Mouse (Mus musculus) embryonic facial prominence, embryonic 12.5 days (tissue): ENCODE results near the gene Tjp2. TPM values are rescaled to one million over a fixed set of nuclear protein-coding genes. Genes with fewer than 3 reads are reported as not detected.
A peak's percentile ranks its signal among the peaks of the same experiment; 100 is the strongest.

Experiments
- ATAC-seq: fragments of 200-750 bp; cut with Nextera tagmentation; 2 replicates; pipeline ENCODE4 v1.8.0; 2017; ENCODE audit not compliant: insufficient number of reproducible peaks, insufficient read depth, low FRiP score, low TSS enrichment
- H3K27ac ChIP-seq: fragments of 300-500 bp; sonication (generic); 2 replicates; pipeline ENCODE4 v1.5.1; 2016; ENCODE audit warnings: mild to moderate bottlenecking
- H3K27me3 ChIP-seq: fragments of 300-500 bp; sonication (generic); 2 replicates; pipeline ENCODE4 v1.6.1; 2016; ENCODE audit warnings: mild to moderate bottlenecking, moderate library complexity
- H3K36me3 ChIP-seq: fragments of 300-500 bp; sonication (generic); 2 replicates; pipeline ENCODE4 v1.6.1; 2016; ENCODE audit warnings: mild to moderate bottlenecking
- H3K4me1 ChIP-seq: fragments of 300-500 bp; sonication (generic); 2 replicates; pipeline ENCODE4 v1.6.1; 2016
- H3K4me2 ChIP-seq: fragments of 300-500 bp; sonication (generic); replicated peaks from 2 replicates; pipeline ENCODE4 v1.6.1; 2016; ENCODE audit warnings: mild to moderate bottlenecking, moderate library complexity
- H3K4me3 ChIP-seq: fragments of 300-500 bp; sonication (generic); 2 replicates; pipeline ENCODE4 v1.5.1; 2016; ENCODE audit warnings: mild to moderate bottlenecking
- H3K9ac ChIP-seq: fragments of 300-500 bp; sonication (generic); 2 replicates; pipeline ENCODE4 v1.6.1; 2016; ENCODE audit warnings: mild to moderate bottlenecking, moderate library complexity
- H3K9me3 ChIP-seq: fragments of 300-500 bp; sonication (generic); 2 replicates; pipeline ENCODE4 v1.6.1; 2016; ENCODE audit warnings: mild to moderate bottlenecking, moderate library complexity
- WGBS: fragments of 180-500 bp; shearing (Covaris S2); methylation state at CpG from one replicate; pipeline ENCODE4 v1.1.7; 2016; 5-methylcytosine and 5-hydroxymethylcytosine counted together
- polyA plus RNA-seq: library from polyadenylated mRNA; unstranded; fragments of >200 nt; fragmentation: Nextera tagmentation; extraction: Ambion mirVana; gene quantifications from 2 replicates; pipeline ENCODE4 v1.2.1, GENCODE M21; 2016

The Tjp2 gene
- 26.0 and 26.6 TPM in 2 replicates for polyA plus RNA-seq

DNA sequence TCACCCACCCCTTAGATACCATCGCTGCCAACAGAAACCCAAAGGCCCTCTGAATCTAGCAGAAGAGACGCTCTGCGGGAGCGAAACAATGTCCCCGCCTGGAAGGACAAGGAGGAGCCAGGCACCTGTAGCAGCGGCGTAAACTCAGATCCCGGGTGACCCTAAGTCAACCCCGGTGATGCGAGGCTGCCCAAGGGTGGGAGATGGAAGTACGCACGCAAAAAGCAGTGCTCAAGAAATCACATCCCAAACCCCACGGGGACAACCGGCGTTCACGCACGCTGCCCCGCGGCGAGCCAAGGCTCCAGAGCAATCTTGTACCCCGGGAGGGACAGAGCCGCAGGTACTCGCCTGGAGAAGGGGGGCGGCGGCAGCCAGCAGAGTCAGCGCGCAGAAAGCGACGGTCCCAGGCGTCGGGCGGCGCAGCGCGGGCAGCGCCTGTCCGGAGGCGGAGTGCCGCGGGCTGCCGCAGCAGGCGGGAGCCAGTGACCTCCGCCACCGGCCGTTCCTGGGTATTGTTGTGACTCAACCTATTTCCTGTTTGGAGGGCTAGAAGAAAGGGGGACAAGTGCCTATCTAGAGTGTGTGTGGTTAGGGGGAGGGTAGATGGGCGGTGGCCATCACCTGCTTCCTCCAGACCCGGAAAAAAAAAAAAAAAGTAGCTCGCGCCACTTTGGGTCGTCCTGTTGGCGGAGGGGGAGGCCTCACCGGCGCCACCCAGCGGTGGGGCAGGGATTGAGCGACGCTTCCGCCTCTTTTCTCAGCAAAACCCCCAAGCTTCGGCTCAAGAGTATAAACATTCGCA, at the start of gene Tjp2:
Gene Tjp2, minus strand, starts transcription at position 531 of the 805 bp plus-strand sequence.
- Histone ChIP-seq H3K27ac (peak within 1 kb of the TSS; percentile 55), H3K27me3 (peaks cover 33% of the 10 kb centered on the region), H3K4me2 (peak within 1 kb of the TSS; percentile 87), H3K9me3 (no peaks in the 10 kb centered on the region), H3K4me1 (peaks cover 7% of the 10 kb centered on the region; the same call in 1 of the 2 replicates), H3K36me3 (no peaks in the 10 kb centered on the region), H3K9ac (peak within 1 kb of the TSS; percentile 45), H3K4me3 (peak within 1 kb of the TSS; percentile 50)
- under 1% methylated on average over 59 of the region's 59 CpGs for WGBS
- peak; percentile 56; the same call in 1 of the 2 replicates for ATAC-seq

DNA sequence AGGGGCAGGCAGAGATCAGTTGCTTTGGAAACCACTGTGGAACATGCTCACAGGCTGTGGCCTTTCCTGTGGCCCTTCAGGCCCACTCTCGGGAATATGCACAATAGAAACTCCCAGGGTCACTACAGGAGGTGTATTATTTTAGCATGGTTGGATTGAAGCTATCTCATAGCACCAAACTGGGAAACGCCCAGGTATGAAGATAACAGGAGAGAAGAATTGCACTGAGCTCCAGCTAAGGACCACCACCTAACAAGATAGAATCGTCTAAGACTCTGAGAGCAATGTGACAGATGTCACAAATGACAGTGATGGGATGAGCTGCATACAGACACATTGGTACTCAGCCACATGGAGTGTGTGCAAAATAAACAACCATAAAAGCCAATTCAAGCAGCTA, 49.5 kb upstream of the Tjp2 start:
- Histone ChIP-seq H3K27ac (no peak overlapping the region), H3K36me3 (peaks cover 21% of the 10 kb centered on the region), H3K9ac (no peak overlapping the region), H3K4me1 (peaks cover 8% of the 10 kb centered on the region), H3K27me3 (no peaks in the 10 kb centered on the region), H3K4me3 (no peak overlapping the region), H3K9me3 (no peaks in the 10 kb centered on the region), H3K4me2 (no peak overlapping the region)
- ATAC-seq: no peak
- WGBS: 67% methylated on average over 3 of the region's 3 CpGs

DNA sequence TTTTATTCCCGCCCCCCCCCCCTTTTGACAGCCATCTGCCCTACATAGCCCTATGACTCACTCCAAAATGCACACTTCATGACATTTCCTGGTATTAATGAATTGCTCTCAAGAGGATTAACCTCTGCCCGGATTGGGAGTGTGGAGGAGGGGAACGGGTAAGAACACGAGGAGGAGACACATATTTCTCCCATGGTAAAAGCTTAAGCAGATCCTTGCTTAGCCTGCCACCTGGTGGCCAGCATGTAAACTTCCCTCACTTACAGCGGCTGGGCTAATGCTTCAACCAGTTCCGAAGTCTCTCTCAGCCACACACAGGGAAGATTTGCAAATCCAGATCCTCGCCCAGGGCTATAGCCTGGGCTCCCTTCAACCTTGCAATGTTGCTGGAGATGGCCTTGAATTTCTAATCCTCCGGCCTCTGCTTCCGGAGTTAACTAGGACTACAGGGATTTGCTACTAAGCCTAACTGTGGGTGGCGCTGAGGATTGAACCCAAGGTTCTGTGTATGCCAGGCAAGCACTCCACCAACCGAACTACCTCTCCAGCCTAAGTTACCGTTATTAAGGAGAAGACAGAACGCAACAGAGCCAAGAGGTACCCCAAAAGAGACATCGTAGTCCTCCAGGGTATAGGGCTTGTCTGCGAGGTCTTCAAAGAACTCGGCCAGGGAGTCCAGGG, 47.1 kb upstream of the Tjp2 start:
- peaks cover 3% of the 10 kb centered on the region; the same call in 1 of the 2 replicates for H3K4me1 ChIP-seq
- no peak overlapping the region for H3K9ac ChIP-seq
- H3K9me3 ChIP-seq: no peaks in the 10 kb centered on the region
- no peak overlapping the region for H3K27ac ChIP-seq
- peak; percentile 63 for ATAC-seq
- peak overlapping the region; percentile 28 for H3K4me2 ChIP-seq
- 39% methylated on average over 16 of the region's 16 CpGs for WGBS
- H3K36me3 ChIP-seq: peaks cover 21% of the 10 kb centered on the region
- H3K27me3 ChIP-seq: no peaks in the 10 kb centered on the region
- H3K4me3 ChIP-seq: no peak overlapping the region

DNA sequence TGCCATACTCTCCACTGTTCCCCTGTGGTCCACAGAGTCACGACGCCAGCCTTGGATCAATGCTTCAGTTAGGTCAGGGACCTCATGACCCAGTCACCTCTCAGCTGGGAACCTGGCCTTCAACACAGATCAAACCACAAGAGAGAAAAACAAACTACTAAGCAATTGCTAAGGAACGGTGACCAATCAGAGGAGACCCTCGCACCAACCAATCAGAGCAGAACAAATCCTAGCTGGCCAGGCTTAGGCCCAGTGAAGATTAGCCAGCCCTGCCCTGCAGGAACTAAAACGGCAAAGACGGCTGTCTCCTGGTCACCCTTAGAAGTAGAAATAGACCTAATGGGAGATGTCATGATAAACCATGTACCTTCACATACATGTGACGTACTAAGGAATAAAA, 46.5 kb upstream of the Tjp2 start:
- Histone ChIP-seq H3K9ac (no peak overlapping the region), H3K4me3 (no peak overlapping the region), H3K27ac (no peak overlapping the region), H3K27me3 (no peaks in the 10 kb centered on the region), H3K9me3 (no peaks in the 10 kb centered on the region), H3K4me1 (peaks cover 3% of the 10 kb centered on the region; the same call in 1 of the 2 replicates), H3K36me3 (peaks cover 21% of the 10 kb centered on the region), H3K4me2 (peak overlapping the region; percentile 28)
- peak; percentile 67 for ATAC-seq
- 51% methylated on average over 7 of the region's 7 CpGs for WGBS

- H3K36me3 ChIP-seq: peaks cover 24% of the 10 kb centered on the region
- peaks cover 3% of the 10 kb centered on the region; the same call in 1 of the 2 replicates for H3K4me1 ChIP-seq
- H3K27me3 ChIP-seq: no peaks in the 10 kb centered on the region
- no peaks in the 10 kb centered on the region for H3K9me3 ChIP-seq
- H3K9ac ChIP-seq: no peak overlapping the region
- no peak overlapping the region for H3K4me3 ChIP-seq
- H3K4me2 ChIP-seq: no peak overlapping the region
- no peak overlapping the region for H3K27ac ChIP-seq
- 69% methylated on average over 4 of the region's 4 CpGs for WGBS
- no peak for ATAC-seq
Observed at GRCm38 (mm10) chr19:24268531-24268930, 43.7 kb upstream of the Tjp2 start.

- ATAC-seq: no peak
- peaks cover 28% of the 10 kb centered on the region for H3K36me3 ChIP-seq
Observed at GRCm38 (mm10) chr19:24266046-24266830, 41.4 kb upstream of the Tjp2 start.

GRCm38 (mm10) chr19:24264991-24265390, 40.2 kb upstream of the Tjp2 start:
- H3K4me3 ChIP-seq: no peak overlapping the region
- H3K27me3 ChIP-seq: no peaks in the 10 kb centered on the region
- no peak overlapping the region for H3K27ac ChIP-seq
- H3K9me3 ChIP-seq: no peaks in the 10 kb centered on the region
- H3K9ac ChIP-seq: no peak overlapping the region
- H3K4me1 ChIP-seq: no peaks in the 10 kb centered on the region
- H3K4me2 ChIP-seq: no peak overlapping the region
- H3K36me3 ChIP-seq: peaks cover 18% of the 10 kb centered on the region
- no peak for ATAC-seq
- 44% methylated on average over 7 of the region's 7 CpGs for WGBS

More at GRCm38 (mm10) chr19:24266046-24266830, 41.4 kb upstream of the Tjp2 start:
- peaks cover 2% of the 10 kb centered on the region; the same call in 1 of the 2 replicates for H3K4me1 ChIP-seq
- WGBS: 86% methylated on average over 7 of the region's 7 CpGs
- no peak overlapping the region for H3K27ac ChIP-seq
- H3K27me3 ChIP-seq: no peaks in the 10 kb centered on the region
- no peak overlapping the region for H3K4me2 ChIP-seq
- no peaks in the 10 kb centered on the region for H3K9me3 ChIP-seq
- no peak overlapping the region for H3K9ac ChIP-seq
- no peak overlapping the region for H3K4me3 ChIP-seq

DNA sequence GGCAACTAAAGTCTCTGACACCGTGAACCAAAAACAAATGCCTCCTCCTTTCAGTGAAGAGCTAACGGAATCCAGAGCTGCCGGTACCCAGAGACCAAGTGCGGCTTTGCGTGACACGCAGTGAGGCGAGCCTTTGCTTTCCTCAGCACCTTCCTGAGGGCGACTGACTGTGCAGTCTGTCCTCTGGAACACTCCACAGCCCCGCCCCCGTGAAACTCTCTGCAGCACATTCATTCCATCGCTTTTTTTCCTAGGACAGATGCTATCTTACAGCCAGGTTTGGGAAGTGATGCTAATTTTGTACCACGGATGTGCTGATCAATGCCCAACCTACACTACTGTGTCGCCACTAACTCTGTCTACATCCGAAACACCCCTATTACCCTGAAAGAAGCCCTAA, 37.9 kb upstream of the Tjp2 start:
- Histone ChIP-seq H3K27me3 (no peaks in the 10 kb centered on the region), H3K9ac (no peak overlapping the region), H3K4me1 (no peaks in the 10 kb centered on the region), H3K9me3 (no peaks in the 10 kb centered on the region), H3K4me2 (no peak overlapping the region), H3K4me3 (no peak overlapping the region), H3K36me3 (peaks cover 16% of the 10 kb centered on the region), H3K27ac (no peak overlapping the region)
- 89% methylated on average over 14 of the region's 14 CpGs for WGBS
- no peak for ATAC-seq

- Histone ChIP-seq H3K27me3 (no peaks in the 10 kb centered on the region), H3K36me3 (peaks cover 6% of the 10 kb centered on the region; the same call in 1 of the 2 replicates), H3K4me2 (no peak overlapping the region), H3K27ac (no peak overlapping the region), H3K9me3 (no peaks in the 10 kb centered on the region), H3K4me3 (no peak overlapping the region), H3K4me1 (no peaks in the 10 kb centered on the region), H3K9ac (no peak overlapping the region)
- 79% methylated on average over 12 of the region's 12 CpGs for WGBS
- ATAC-seq: no peak
Observed at GRCm38 (mm10) chr19:24259390-24260351, 34.8 kb upstream of the Tjp2 start.

DNA sequence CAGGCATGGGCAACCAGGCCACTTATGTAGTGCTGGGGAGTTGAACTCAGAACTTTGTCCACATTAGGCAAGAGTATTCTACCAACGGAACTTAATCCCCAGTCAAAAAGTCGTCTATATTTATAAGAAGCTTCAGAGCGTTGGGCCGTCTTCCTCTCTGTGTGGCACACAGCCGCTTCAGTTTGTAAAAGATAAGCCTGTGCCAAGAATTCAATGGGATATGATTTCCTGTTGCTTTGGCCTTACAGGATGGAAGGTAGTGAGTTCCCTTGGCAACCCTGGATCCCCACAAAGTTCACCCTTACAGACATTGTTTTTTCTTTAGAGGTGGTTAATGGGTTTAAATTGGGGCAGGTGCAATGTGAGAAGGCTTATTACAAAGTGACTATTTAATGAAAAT, 33.5 kb upstream of the Tjp2 start:
- H3K9ac ChIP-seq: no peak overlapping the region
- no peak overlapping the region for H3K4me2 ChIP-seq
- no peak overlapping the region for H3K27ac ChIP-seq
- H3K36me3 ChIP-seq: peaks cover 6% of the 10 kb centered on the region; the same call in 1 of the 2 replicates
- H3K9me3 ChIP-seq: no peaks in the 10 kb centered on the region
- WGBS: 79% methylated on average over 5 of the region's 5 CpGs
- no peak overlapping the region for H3K4me3 ChIP-seq
- no peaks in the 10 kb centered on the region for H3K4me1 ChIP-seq
- ATAC-seq: no peak
- H3K27me3 ChIP-seq: no peaks in the 10 kb centered on the region
